Mouse (Mus musculus): ENCODE results near the gene Dyrk2.

GRCm38 (mm10) chr10:118839343-118840141, 30.5 kb downstream of the Dyrk2 start:
- no peak for TF ChIP-seq CTCF (IDR thresholded peaks at IDR 0.05; ENCODE audit: low read depth)
- no peak for TF ChIP-seq EP300 (IDR thresholded peaks at IDR 0.05; ENCODE audit: low read depth)

All from liver, postnatal 0 days (tissue).